8 mouse cellular contexts compared by ENCODE assay signal in the genomic region with DNA sequence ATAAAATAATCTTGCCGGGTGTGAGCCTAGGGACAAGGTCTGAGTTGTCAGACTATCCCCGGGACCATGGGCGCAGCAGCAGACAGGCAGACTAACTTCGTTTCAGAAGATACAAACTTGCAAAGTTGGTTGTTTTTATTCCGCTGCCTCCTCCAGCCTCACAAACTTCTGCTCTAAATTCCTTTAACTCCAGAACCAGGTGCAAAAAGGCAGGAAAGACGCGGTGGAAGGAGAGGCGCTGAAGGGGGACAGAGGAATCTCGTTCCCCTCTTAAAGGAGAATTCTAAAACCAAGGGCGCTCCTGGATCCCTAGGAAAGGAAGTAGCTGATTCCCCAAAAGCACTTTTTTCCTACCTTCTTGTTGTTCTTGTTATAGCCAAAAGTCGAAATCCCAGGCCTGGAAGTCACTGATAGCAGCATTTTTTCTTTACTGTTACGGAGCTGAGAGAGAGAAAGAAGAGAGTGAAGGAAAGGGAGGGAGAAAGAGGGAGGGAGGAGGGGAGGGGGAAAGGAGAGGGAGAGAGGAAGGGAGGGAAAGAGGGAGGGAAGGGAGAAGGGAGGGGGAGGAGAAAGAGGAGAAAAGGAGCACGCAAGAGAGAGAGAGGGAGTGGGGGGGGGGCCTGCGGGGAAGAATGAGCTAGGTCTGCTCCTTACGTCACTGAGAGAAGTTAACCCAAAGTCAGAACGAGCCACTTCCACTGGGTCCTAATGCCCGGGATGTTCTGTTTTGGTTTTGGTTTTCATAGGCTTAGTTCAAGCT. TPM values are rescaled to one million over a fixed set of nuclear protein-coding genes. Genes with fewer than 3 reads are reported as not detected.
DNase-seq lines count a peak whose midpoint lies in the region; ATAC-seq and TF ChIP-seq lines count a peak whose summit lies in the region.

No protein-coding gene starts in this region.

- ATAC-seq in intestine, postnatal 0 days = peak; percentile 72
- peak; percentile 74; the same call in 1 of the 2 replicates for ATAC-seq in limb, embryonic 11.5 days (ENCODE audit: insufficient number of reproducible peaks, low FRiP score, low TSS enrichment, low read depth)
- ATAC-seq in midbrain, embryonic 11.5 days (ENCODE audit: low FRiP score) = peak; percentile 88

- peak overlapping the region; percentile 41 for H3K9ac ChIP-seq in intestine, postnatal 0 days (ENCODE audit: low read depth, low read length)
- peak overlapping the region; percentile 58 for H3K9ac ChIP-seq in limb, embryonic 11.5 days (ENCODE audit: low read length)
- peak overlapping the region; percentile 76 for H3K9ac ChIP-seq in midbrain, embryonic 11.5 days (ENCODE audit: low read length)

- no peak for TF ChIP-seq POLR2A in small intestine, adult 2 months (IDR thresholded peaks at IDR 0.05; ENCODE audit: low read depth, low read length)

- peak overlapping the region; percentile 61 for H3K4me2 ChIP-seq in intestine, postnatal 0 days (replicated peaks; ENCODE audit: low read depth)
- H3K4me2 ChIP-seq in limb, embryonic 11.5 days (ENCODE audit: low read depth, severe bottlenecking) = peak overlapping the region; percentile 74
- peak overlapping the region; percentile 68 for H3K4me2 ChIP-seq in midbrain, embryonic 11.5 days

- H3K4me1 ChIP-seq in intestine, postnatal 0 days (replicated peaks; ENCODE audit: control insufficient read depth, insufficient read depth, low read length) = peaks cover 4% of the 10 kb centered on the region; the same call in 1 of the 2 replicates
- H3K4me1 ChIP-seq in limb, embryonic 11.5 days (ENCODE audit: control insufficient read depth, insufficient read depth, low read length) = peaks cover 12% of the 10 kb centered on the region
- peaks cover 9% of the 10 kb centered on the region for H3K4me1 ChIP-seq in midbrain, embryonic 11.5 days (ENCODE audit: control insufficient read depth, insufficient read depth, low read length)
- peaks cover 3% of the 10 kb centered on the region; the same call in 1 of the 2 replicates for H3K4me1 ChIP-seq in small intestine, adult 2 months (ENCODE audit: control insufficient read depth, insufficient read depth, insufficient read length, low read length)

- no peaks in the 10 kb centered on the region for H3K27me3 ChIP-seq in intestine, postnatal 0 days (replicated peaks; ENCODE audit: control insufficient read depth, insufficient read depth, low read length)
- H3K27me3 ChIP-seq in limb, embryonic 11.5 days (ENCODE audit: control insufficient read depth, insufficient read depth, low read length) = no peaks in the 10 kb centered on the region
- no peaks in the 10 kb centered on the region for H3K27me3 ChIP-seq in midbrain, embryonic 11.5 days (ENCODE audit: control insufficient read depth, insufficient read depth, low read length)
- no peaks in the 10 kb centered on the region for H3K27me3 ChIP-seq in small intestine, adult 2 months (ENCODE audit: control insufficient read depth, insufficient read depth, low read length)

- no peaks in the 10 kb centered on the region for H3K36me3 ChIP-seq in intestine, postnatal 0 days (ENCODE audit: control insufficient read depth, insufficient read depth)
- no peaks in the 10 kb centered on the region for H3K36me3 ChIP-seq in limb, embryonic 11.5 days (ENCODE audit: control insufficient read depth, insufficient read depth, low read length)
- H3K36me3 ChIP-seq in midbrain, embryonic 11.5 days (ENCODE audit: control insufficient read depth, insufficient read depth, low read length) = no peaks in the 10 kb centered on the region
- no peaks in the 10 kb centered on the region for H3K36me3 ChIP-seq in small intestine, adult 2 months (ENCODE audit: control insufficient read depth, insufficient read depth, low read length)

- DNase-seq in 3134 (ENCODE audit: extremely low read depth, insufficient read length, low spot score) = peak; percentile 83
- DNase-seq in adrenal gland, adult (ENCODE audit: inconsistent age in 2 of 2, low spot score in 1 of 2) = peak; percentile 65 to 88
- peak; percentile 84 for DNase-seq in embryo, embryonic 9.5 days (ENCODE audit: extremely low spot score)
- DNase-seq in heart, adult 18-20 months = peak; percentile 85 to 86
- peak; percentile 77 for DNase-seq in limb, embryonic 11.5 days (ENCODE audit: low spot score)
- peak; percentile 97 for DNase-seq in midbrain, embryonic 11.5 days (ENCODE audit: low spot score, missing footprints)

- no peaks in the 10 kb centered on the region for H3K9me3 ChIP-seq in intestine, postnatal 0 days (ENCODE audit: control insufficient read depth)
- H3K9me3 ChIP-seq in limb, embryonic 11.5 days (ENCODE audit: control insufficient read depth, low read length) = no peaks in the 10 kb centered on the region
- H3K9me3 ChIP-seq in midbrain, embryonic 11.5 days (ENCODE audit: control insufficient read depth, low read length) = no peaks in the 10 kb centered on the region

- under 1% methylated on average over 17 of the region's 17 CpGs for WGBS in intestine, postnatal 0 days
- WGBS in limb, embryonic 11.5 days = under 1% methylated on average over 17 of the region's 17 CpGs
- WGBS in midbrain, embryonic 11.5 days = 0% methylated on average over 17 of the region's 17 CpGs
- under 1% methylated on average over 17 of the region's 17 CpGs for WGBS in small intestine, adult 2 months

- peak overlapping the region; percentile 50 for H3K4me3 ChIP-seq in intestine, postnatal 0 days (ENCODE audit: low read depth, low read length)
- peak overlapping the region; percentile 50 for H3K4me3 ChIP-seq in limb, embryonic 11.5 days (ENCODE audit: low read depth, low read length)
- H3K4me3 ChIP-seq in midbrain, embryonic 11.5 days (ENCODE audit: low read depth, low read length) = peak overlapping the region; percentile 57
- H3K4me3 ChIP-seq in small intestine, adult 2 months (ENCODE audit: low read depth, low read length) = peak overlapping the region; percentile 84

- H3K27ac ChIP-seq in intestine, postnatal 0 days (ENCODE audit: low read depth, low read length) = peak overlapping the region; percentile 43
- H3K27ac ChIP-seq in limb, embryonic 11.5 days (replicated peaks; ENCODE audit: low read depth, low read length) = peak overlapping the region; percentile 8
- H3K27ac ChIP-seq in midbrain, embryonic 11.5 days (ENCODE audit: low read depth, low read length) = no peak overlapping the region
- peak overlapping the region; percentile 57 for H3K27ac ChIP-seq in small intestine, adult 2 months (ENCODE audit: insufficient read depth, low read depth, low read length)

- no peak for TF ChIP-seq CTCF in intestine, postnatal 0 days (IDR thresholded peaks at IDR 0.05; ENCODE audit: low read depth)
- no peak for TF ChIP-seq CTCF in small intestine, adult 2 months (IDR thresholded peaks at IDR 0.05; ENCODE audit: extremely low read depth, insufficient read length, insufficient replicate concordance, low read depth, low read length)

RNA-seq across cellular contexts. Expression of a gene that starts 3.9 kb away (rescaled TPM):
- total RNA-seq in heart, adult 18-20 months (2021) = 100 to 1,000 TPM in 1 of 2 experiments, 10 to 100 TPM in 1; 78.1 to 100 TPM
- polyA plus RNA-seq in intestine, postnatal 0 days (2015; fragmentation: Nextera tagmentation; extraction: Ambion mirVana) = 11.2 and 11.7 TPM in 2 replicates
- 25.2 and 29.8 TPM in 2 replicates for polyA plus RNA-seq in limb, embryonic 11.5 days (2014; fragmentation: Nextera tagmentation; extraction: Ambion mirVana)
- 19.7 TPM in 2 replicates for polyA plus RNA-seq in midbrain, embryonic 11.5 days (2014; fragmentation: Nextera tagmentation; extraction: Ambion mirVana)
- polyA plus RNA-seq in small intestine, adult 2 months (2012; rRNA removed) = 20.8 and 34.9 TPM in 2 replicates

RNA-seq across cellular contexts. Expression of a gene that starts 18.1 kb away (rescaled TPM):
- 1 to 10 TPM in 1 of 2 experiments, under 1 TPM in 1; 0.25 to 1.4 TPM for total RNA-seq in heart, adult 18-20 months (2021)
- polyA plus RNA-seq in intestine, postnatal 0 days (2015; fragmentation: Nextera tagmentation; extraction: Ambion mirVana) = 0.37 and 0.42 TPM in 2 replicates
- polyA plus RNA-seq in limb, embryonic 11.5 days (2014; fragmentation: Nextera tagmentation; extraction: Ambion mirVana) = 1.6 and 1.9 TPM in 2 replicates
- polyA plus RNA-seq in midbrain, embryonic 11.5 days (2014; fragmentation: Nextera tagmentation; extraction: Ambion mirVana) = 0.72 and 0.82 TPM in 2 replicates
- polyA plus RNA-seq in small intestine, adult 2 months (2012; rRNA removed) = 7.5 and 28.7 TPM in 2 replicates

RNA-seq across cellular contexts. Expression of a gene that starts 35.4 kb away (rescaled TPM):
- total RNA-seq in heart, adult 18-20 months (2021) = 10 to 100 TPM; 37.9 to 45.9 TPM
- polyA plus RNA-seq in intestine, postnatal 0 days (2015; fragmentation: Nextera tagmentation; extraction: Ambion mirVana) = 22.9 and 23.2 TPM in 2 replicates
- polyA plus RNA-seq in limb, embryonic 11.5 days (2014; fragmentation: Nextera tagmentation; extraction: Ambion mirVana) = 32.5 and 33.1 TPM in 2 replicates
- polyA plus RNA-seq in midbrain, embryonic 11.5 days (2014; fragmentation: Nextera tagmentation; extraction: Ambion mirVana) = 25.7 and 27.5 TPM in 2 replicates
- 9.4 and 10.5 TPM in 2 replicates for polyA plus RNA-seq in small intestine, adult 2 months (2012; rRNA removed)

RNA-seq across cellular contexts. Expression of a gene that starts 49.5 kb away (rescaled TPM):
- not detected for total RNA-seq in heart, adult 18-20 months (2021)
- not detected in 2 replicates for polyA plus RNA-seq in intestine, postnatal 0 days (2015; fragmentation: Nextera tagmentation; extraction: Ambion mirVana)
- polyA plus RNA-seq in limb, embryonic 11.5 days (2014; fragmentation: Nextera tagmentation; extraction: Ambion mirVana) = 0.32 and 0.41 TPM in 2 replicates
- polyA plus RNA-seq in midbrain, embryonic 11.5 days (2014; fragmentation: Nextera tagmentation; extraction: Ambion mirVana) = 0.12 TPM in 1 of 2 replicates, not detected in the other
- not detected in 2 replicates for polyA plus RNA-seq in small intestine, adult 2 months (2012; rRNA removed)

RNA-seq across cellular contexts. Expression of a gene that starts 55.7 kb away (rescaled TPM):
- total RNA-seq in heart, adult 18-20 months (2021) = 1 to 10 TPM; 6.0 to 7.3 TPM
- 8.6 and 10.6 TPM in 2 replicates for polyA plus RNA-seq in intestine, postnatal 0 days (2015; fragmentation: Nextera tagmentation; extraction: Ambion mirVana)
- polyA plus RNA-seq in limb, embryonic 11.5 days (2014; fragmentation: Nextera tagmentation; extraction: Ambion mirVana) = 92.9 and 95.6 TPM in 2 replicates
- 48.1 and 52.5 TPM in 2 replicates for polyA plus RNA-seq in midbrain, embryonic 11.5 days (2014; fragmentation: Nextera tagmentation; extraction: Ambion mirVana)
- polyA plus RNA-seq in small intestine, adult 2 months (2012; rRNA removed) = 1.5 and 2.0 TPM in 2 replicates
